Mouse (Mus musculus): ENCODE data around the gene Gm20388. TPM values are rescaled to one million over a fixed set of nuclear protein-coding genes. Genes with fewer than 3 reads are reported as not detected.
A peak's percentile ranks its signal among the peaks of the same experiment; 100 is the strongest.

Gm20388 gene
- polyA plus RNA-seq, 1 experiment from 2014 or later = not detected

DNA sequence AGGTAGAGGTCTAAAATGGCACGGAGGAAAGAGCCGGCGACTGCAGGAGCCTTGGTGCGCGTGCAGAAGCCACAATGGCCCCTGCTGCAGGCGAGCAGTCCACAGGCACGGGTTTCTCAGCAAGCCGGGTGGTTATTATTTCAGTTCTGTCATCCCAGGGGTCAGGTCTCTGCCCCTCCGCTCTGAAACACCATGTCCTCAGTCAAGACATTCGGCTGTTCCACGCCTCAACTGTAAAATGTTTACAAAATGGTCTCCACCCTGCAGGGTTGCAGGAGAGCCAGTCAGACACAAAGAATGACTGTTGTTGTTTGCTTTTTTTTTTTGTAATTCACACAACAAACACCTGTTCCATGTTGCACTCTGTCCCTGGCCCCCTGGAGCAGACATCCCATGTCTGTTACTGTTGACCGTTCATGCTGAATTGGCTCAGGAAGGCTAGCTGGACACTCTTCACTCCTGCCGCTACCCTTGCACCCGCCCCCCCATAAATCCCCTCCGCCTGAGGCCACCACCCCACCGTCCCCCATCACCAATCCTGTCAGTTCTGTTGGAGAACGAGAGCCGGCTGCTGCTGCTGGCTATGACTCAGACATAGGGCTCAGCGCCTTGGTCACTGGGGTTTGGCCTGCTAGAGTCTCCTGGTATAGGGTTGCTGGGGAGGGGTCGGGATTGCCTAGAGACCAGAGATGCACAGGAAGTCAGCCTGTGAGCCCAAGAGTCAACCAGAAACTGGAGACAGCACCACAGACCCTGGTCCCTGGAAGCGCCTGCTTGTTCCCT lies 350.9 kb downstream of the Gm20388 start:
- no peaks in the 10 kb centered on the region for H3K36me3 ChIP-seq (ENCODE audit: control insufficient read depth, insufficient read depth, low read length)
- H3K9ac ChIP-seq (ENCODE audit: low read length) = no peak overlapping the region
- no peak overlapping the region for H3K4me3 ChIP-seq (ENCODE audit: control insufficient read depth in 1 of 2, insufficient read depth in 1 of 2, low read depth in 1 of 2, low read length in 2 of 2)
- 57% methylated on average over 21 of the region's 21 CpGs for WGBS
- H3K4me1 ChIP-seq (ENCODE audit: control insufficient read depth in 2 of 2, insufficient read depth in 2 of 2, low read length in 2 of 2) = peaks cover 18 to 30% of the 10 kb centered on the region in 2 experiments
- H3K27ac ChIP-seq (replicated peaks in 1 of 2; ENCODE audit: control insufficient read depth in 1 of 2, insufficient read depth in 1 of 2, low read depth in 2 of 2, low read length in 2 of 2) = no peak overlapping the region
- H3K9me3 ChIP-seq (ENCODE audit: control insufficient read depth, low read length) = no peaks in the 10 kb centered on the region
- 0 out of 2 replicates have a peak, but pooled peaks cover 8% of the 10 kb centered on the region for H3K27me3 ChIP-seq (ENCODE audit: control insufficient read depth, insufficient read depth, low read length)
- no peak for ATAC-seq (ENCODE audit: insufficient number of reproducible peaks, insufficient read depth, low FRiP score, low read depth)
- no peak overlapping the region for H3K4me2 ChIP-seq (ENCODE audit: low read length)

DNA sequence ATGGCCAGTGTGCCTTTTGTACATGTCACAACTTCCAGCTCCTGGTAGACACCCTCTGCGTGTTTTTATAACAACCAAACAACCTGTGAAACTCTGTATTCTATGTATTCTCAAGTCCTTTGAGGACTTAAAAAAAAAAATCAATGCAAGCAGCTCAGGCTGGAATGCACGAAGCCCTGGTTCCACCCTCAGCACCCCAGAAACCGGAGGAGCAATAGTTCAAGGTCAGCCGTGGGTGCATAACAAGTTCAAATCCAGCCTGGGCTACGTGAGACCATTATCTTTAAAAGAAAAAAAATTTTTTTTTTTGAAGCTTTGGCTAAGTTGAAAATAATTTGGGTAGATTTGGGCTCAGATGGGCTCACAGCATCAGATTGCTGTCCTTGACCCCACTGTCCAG lies 353.2 kb downstream of the Gm20388 start:
- no peak overlapping the region for H3K9ac ChIP-seq (ENCODE audit: low read length)
- ATAC-seq (ENCODE audit: insufficient number of reproducible peaks, insufficient read depth, low FRiP score, low read depth) = no peak

DNA sequence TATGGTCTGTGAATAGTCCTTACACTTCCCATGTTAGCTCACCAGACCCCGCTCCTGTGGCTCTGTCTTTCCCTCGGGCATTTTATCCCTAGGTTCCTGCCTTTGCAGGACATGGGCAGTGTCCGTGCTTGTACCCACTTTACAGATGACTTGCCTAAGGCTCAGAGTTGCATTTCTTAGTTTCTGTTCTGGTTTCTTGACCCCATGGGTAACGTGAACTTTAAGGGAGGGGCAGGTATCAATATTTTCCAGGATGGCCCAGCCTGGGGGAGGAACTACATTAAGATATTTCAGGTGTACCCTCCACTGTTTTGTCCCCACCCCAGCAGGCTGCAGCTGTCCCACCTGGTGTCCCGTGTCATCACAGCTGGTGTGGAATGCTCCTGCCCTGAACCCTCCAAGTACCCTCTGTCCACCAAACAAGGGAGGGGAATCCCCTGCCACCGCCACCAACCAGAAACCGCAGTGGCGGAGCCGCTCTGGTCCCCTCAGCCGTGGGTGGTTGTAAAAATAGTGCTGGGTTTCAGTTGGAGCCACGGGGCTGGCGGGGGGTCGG lies 353.8 kb downstream of the Gm20388 start:
- H3K27ac ChIP-seq (replicated peaks in 1 of 2; ENCODE audit: control insufficient read depth in 1 of 2, insufficient read depth in 1 of 2, low read depth in 2 of 2, low read length in 2 of 2) = peak overlapping the region; percentile 55 to 74
- 0 out of 2 replicates have a peak, but pooled peaks cover 8% of the 10 kb centered on the region for H3K27me3 ChIP-seq (ENCODE audit: control insufficient read depth, insufficient read depth, low read length)
- H3K36me3 ChIP-seq (ENCODE audit: control insufficient read depth, insufficient read depth, low read length) = no peaks in the 10 kb centered on the region
- ATAC-seq (ENCODE audit: insufficient number of reproducible peaks, insufficient read depth, low FRiP score, low read depth) = no peak; the same call in 1 of the 2 replicates
- H3K4me1 ChIP-seq (ENCODE audit: control insufficient read depth in 2 of 2, insufficient read depth in 2 of 2, low read length in 2 of 2) = peaks cover 28 to 39% of the 10 kb centered on the region in 2 experiments
- WGBS = 32% methylated on average over 13 of the region's 13 CpGs
- H3K9me3 ChIP-seq (ENCODE audit: control insufficient read depth, low read length) = no peaks in the 10 kb centered on the region
- peak overlapping the region; percentile 15 to 27; a peak in 3 of 4 replicates for H3K4me3 ChIP-seq (ENCODE audit: control insufficient read depth in 1 of 2, insufficient read depth in 1 of 2, low read depth in 1 of 2, low read length in 2 of 2)
- H3K9ac ChIP-seq (ENCODE audit: low read length) = peak overlapping the region; percentile 60
- peak overlapping the region; percentile 60 for H3K4me2 ChIP-seq (ENCODE audit: low read length)

More for the DNA sequence above, 353.2 kb downstream of the Gm20388 start:
- H3K4me3 ChIP-seq (ENCODE audit: control insufficient read depth in 1 of 2, insufficient read depth in 1 of 2, low read depth in 1 of 2, low read length in 2 of 2) = no peak overlapping the region
- H3K36me3 ChIP-seq (ENCODE audit: control insufficient read depth, insufficient read depth, low read length) = no peaks in the 10 kb centered on the region
- 0 out of 4 replicates have a peak overlapping the region, but pooled peaks of 1 of the 2 experiments have one; percentile 74 for H3K27ac ChIP-seq (replicated peaks in 1 of 2; ENCODE audit: control insufficient read depth in 1 of 2, insufficient read depth in 1 of 2, low read depth in 2 of 2, low read length in 2 of 2)
- no peaks in the 10 kb centered on the region for H3K9me3 ChIP-seq (ENCODE audit: control insufficient read depth, low read length)
- H3K4me2 ChIP-seq (ENCODE audit: low read length) = no peak overlapping the region
- WGBS = 88% methylated on average over 5 of the region's 5 CpGs
- H3K27me3 ChIP-seq (ENCODE audit: control insufficient read depth, insufficient read depth, low read length) = 0 out of 2 replicates have a peak, but pooled peaks cover 8% of the 10 kb centered on the region
- peaks cover 25 to 36% of the 10 kb centered on the region in 2 experiments for H3K4me1 ChIP-seq (ENCODE audit: control insufficient read depth in 2 of 2, insufficient read depth in 2 of 2, low read length in 2 of 2)

DNA sequence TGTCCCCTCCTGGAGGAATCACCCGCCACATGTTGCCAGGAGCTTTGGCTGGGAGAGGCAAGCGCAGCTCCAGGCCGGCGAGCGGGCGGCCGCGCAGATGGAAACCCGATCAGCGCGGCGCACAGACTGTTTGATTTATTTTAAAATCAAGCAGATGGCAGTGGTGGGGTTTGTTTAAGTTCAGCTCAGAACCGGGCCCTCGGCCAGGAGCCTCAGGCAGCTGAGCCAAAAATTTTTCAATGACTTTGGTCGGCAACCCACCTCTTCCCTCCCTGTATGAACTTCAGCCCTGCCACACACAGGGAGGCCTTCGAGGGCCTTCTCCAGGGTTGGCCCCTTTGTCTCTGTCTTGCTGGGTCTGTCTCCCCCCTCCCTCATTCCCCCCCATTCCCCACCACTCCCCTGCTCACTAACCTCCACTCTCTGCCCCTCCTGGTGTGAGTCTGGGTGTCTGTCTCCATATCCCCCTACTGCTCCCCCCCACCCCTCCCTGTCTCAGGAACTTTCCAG lies 354.4 kb downstream of the Gm20388 start:
- H3K9me3 ChIP-seq (ENCODE audit: control insufficient read depth, low read length) = no peaks in the 10 kb centered on the region
- ATAC-seq (ENCODE audit: insufficient number of reproducible peaks, insufficient read depth, low FRiP score, low read depth) = peak; percentile 54
- H3K4me1 ChIP-seq (ENCODE audit: control insufficient read depth in 2 of 2, insufficient read depth in 2 of 2, low read length in 2 of 2) = peaks cover 28 to 39% of the 10 kb centered on the region in 2 experiments
- H3K27me3 ChIP-seq (ENCODE audit: control insufficient read depth, insufficient read depth, low read length) = 0 out of 2 replicates have a peak, but pooled peaks cover 8% of the 10 kb centered on the region
- peak overlapping the region; percentile 60 for H3K9ac ChIP-seq (ENCODE audit: low read length)
- 6% methylated on average over 16 of the region's 16 CpGs for WGBS
- peak overlapping the region; percentile 15 to 27; a peak in 3 of 4 replicates for H3K4me3 ChIP-seq (ENCODE audit: control insufficient read depth in 1 of 2, insufficient read depth in 1 of 2, low read depth in 1 of 2, low read length in 2 of 2)
- H3K36me3 ChIP-seq (ENCODE audit: control insufficient read depth, insufficient read depth, low read length) = no peaks in the 10 kb centered on the region
- peak overlapping the region; percentile 60 for H3K4me2 ChIP-seq (ENCODE audit: low read length)
- H3K27ac ChIP-seq (replicated peaks in 1 of 2; ENCODE audit: control insufficient read depth in 1 of 2, insufficient read depth in 1 of 2, low read depth in 2 of 2, low read length in 2 of 2) = peak overlapping the region; percentile 55 to 74

DNA sequence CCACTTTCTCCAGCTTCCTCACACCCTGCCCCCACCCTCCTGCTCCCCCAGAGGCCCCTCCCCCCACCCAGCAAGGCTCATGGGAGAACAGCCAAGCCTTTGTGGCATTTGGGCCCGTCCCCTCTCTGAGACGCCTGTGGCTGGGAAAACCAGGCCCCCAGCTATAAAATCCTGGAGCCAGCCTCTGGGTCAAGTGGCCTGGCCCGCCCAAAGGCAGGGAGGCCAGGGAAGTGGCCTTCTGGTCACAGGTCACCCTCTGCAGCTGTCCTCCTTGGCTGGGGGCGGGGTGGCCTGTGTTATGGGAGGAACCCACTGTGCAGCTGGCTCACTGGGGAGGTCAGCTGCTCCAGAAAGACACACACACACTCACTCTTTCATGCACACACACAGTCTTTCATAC lies 354.8 kb downstream of the Gm20388 start:
- WGBS = 14% methylated on average over 4 of the region's 4 CpGs
- H3K36me3 ChIP-seq (ENCODE audit: control insufficient read depth, insufficient read depth, low read length) = no peaks in the 10 kb centered on the region
- peak; percentile 14; the same call in 1 of the 2 replicates for ATAC-seq (ENCODE audit: insufficient number of reproducible peaks, insufficient read depth, low FRiP score, low read depth)
- H3K27me3 ChIP-seq (ENCODE audit: control insufficient read depth, insufficient read depth, low read length) = 0 out of 2 replicates have a peak, but pooled peaks cover 8% of the 10 kb centered on the region
- H3K4me2 ChIP-seq (ENCODE audit: low read length) = peak overlapping the region; percentile 60; the same call in 1 of the 2 replicates
- H3K9ac ChIP-seq (ENCODE audit: low read length) = peak overlapping the region; percentile 60; the same call in 1 of the 2 replicates
- H3K4me1 ChIP-seq (ENCODE audit: control insufficient read depth in 2 of 2, insufficient read depth in 2 of 2, low read length in 2 of 2) = peaks cover 28 to 39% of the 10 kb centered on the region in 2 experiments
- peak overlapping the region; percentile 69 to 74 for H3K27ac ChIP-seq (replicated peaks in 1 of 2; ENCODE audit: control insufficient read depth in 1 of 2, insufficient read depth in 1 of 2, low read depth in 2 of 2, low read length in 2 of 2)
- no peaks in the 10 kb centered on the region for H3K9me3 ChIP-seq (ENCODE audit: control insufficient read depth, low read length)
- no peak overlapping the region for H3K4me3 ChIP-seq (ENCODE audit: control insufficient read depth in 1 of 2, insufficient read depth in 1 of 2, low read depth in 1 of 2, low read length in 2 of 2)

DNA sequence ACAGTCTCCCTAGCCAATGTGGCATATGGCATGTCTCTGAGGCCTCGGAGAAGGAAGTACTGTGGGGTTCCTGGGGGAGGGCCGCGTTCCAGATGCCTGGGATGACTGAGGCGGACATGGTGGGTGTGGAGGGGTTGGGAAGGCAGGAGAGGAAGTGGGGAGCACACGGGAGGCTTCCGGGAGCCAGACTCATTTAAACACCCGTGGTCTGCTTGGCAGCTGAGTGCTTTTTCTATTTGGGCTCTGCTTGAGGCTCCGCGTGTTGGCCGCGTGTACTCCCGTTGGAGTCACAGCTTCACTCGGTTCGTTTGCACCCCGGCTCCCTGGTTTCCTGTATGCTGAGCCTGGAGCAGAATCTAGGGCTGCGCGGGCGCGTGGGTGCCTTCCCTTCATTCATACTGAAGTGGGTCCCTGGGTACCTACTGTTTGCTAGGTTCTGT lies 357.9 kb downstream of the Gm20388 start:
- Histone ChIP-seq H3K9ac (ENCODE audit: low read length) (no peak overlapping the region), H3K4me3 (ENCODE audit: control insufficient read depth in 1 of 2, insufficient read depth in 1 of 2, low read depth in 1 of 2, low read length in 2 of 2) (no peak overlapping the region), H3K27ac (replicated peaks in 1 of 2; ENCODE audit: control insufficient read depth in 1 of 2, insufficient read depth in 1 of 2, low read depth in 2 of 2, low read length in 2 of 2) (no peak overlapping the region), H3K36me3 (ENCODE audit: control insufficient read depth, insufficient read depth, low read length) (no peaks in the 10 kb centered on the region), H3K4me2 (ENCODE audit: low read length) (no peak overlapping the region), H3K4me1 (ENCODE audit: control insufficient read depth in 2 of 2, insufficient read depth in 2 of 2, low read length in 2 of 2) (peaks cover 28 to 39% of the 10 kb centered on the region in 2 experiments), H3K27me3 (ENCODE audit: control insufficient read depth, insufficient read depth, low read length) (no peaks in the 10 kb centered on the region), H3K9me3 (ENCODE audit: control insufficient read depth, low read length) (no peaks in the 10 kb centered on the region)
- 56% methylated on average over 19 of the region's 19 CpGs for WGBS
- ATAC-seq (ENCODE audit: insufficient number of reproducible peaks, insufficient read depth, low FRiP score, low read depth) = no peak

DNA sequence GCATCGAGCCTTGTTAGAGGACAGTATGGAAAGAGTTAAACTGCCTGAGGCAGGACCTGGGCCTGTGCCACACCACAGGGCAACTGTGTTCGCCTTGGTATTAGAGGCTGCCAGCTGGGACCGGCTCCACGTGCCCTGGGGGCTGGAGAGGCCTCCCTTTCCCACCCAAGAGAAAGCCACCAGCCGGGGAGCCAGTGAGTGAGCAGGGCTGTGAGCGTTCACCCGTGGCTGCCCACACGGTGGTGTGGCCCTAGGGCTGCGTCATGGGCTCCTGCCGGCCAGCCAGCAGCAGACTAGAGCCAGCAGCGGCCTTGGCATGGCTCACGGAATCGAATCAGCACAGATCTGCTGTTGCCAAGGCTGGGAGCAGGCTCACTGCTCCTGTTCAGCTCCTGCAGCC lies 359.8 kb downstream of the Gm20388 start:
- no peaks in the 10 kb centered on the region for H3K9me3 ChIP-seq (ENCODE audit: control insufficient read depth, low read length)
- H3K4me2 ChIP-seq (ENCODE audit: low read length) = no peak overlapping the region
- WGBS = 82% methylated on average over 12 of the region's 13 CpGs
- no peaks in the 10 kb centered on the region for H3K27me3 ChIP-seq (ENCODE audit: control insufficient read depth, insufficient read depth, low read length)
- no peak for ATAC-seq (ENCODE audit: insufficient number of reproducible peaks, insufficient read depth, low FRiP score, low read depth)
- no peaks in the 10 kb centered on the region for H3K36me3 ChIP-seq (ENCODE audit: control insufficient read depth, insufficient read depth, low read length)
- H3K4me1 ChIP-seq (ENCODE audit: control insufficient read depth in 2 of 2, insufficient read depth in 2 of 2, low read length in 2 of 2) = peaks cover 23 to 32% of the 10 kb centered on the region in 2 experiments
- no peak overlapping the region for H3K27ac ChIP-seq (replicated peaks in 1 of 2; ENCODE audit: control insufficient read depth in 1 of 2, insufficient read depth in 1 of 2, low read depth in 2 of 2, low read length in 2 of 2)
- no peak overlapping the region for H3K4me3 ChIP-seq (ENCODE audit: control insufficient read depth in 1 of 2, insufficient read depth in 1 of 2, low read depth in 1 of 2, low read length in 2 of 2)
- no peak overlapping the region for H3K9ac ChIP-seq (ENCODE audit: low read length)

Data from heart, embryonic 14.5 days (tissue).